Mouse (Mus musculus) small intestine, adult 2 months (tissue): ENCODE measurements around the gene Hs3st6.

Source experiments
- CTCF ChIP-seq: fragments of 200-500 bp; IDR thresholded peaks from 2 replicates; pipeline ENCODE4 v1.5.1; 2012; ENCODE audit warnings: low read depth, mild to moderate bottlenecking, control low read depth, inconsistent platforms, low read length, moderate library complexity, mixed read lengths; ENCODE audit not compliant: insufficient replicate concordance, insufficient read length; ENCODE audit errors: extremely low read depth
- POLR2A ChIP-seq: fragments of 200-500 bp; IDR thresholded peaks from 2 replicates; pipeline ENCODE4 v1.6.1; 2012; ENCODE audit warnings: low read depth, mild to moderate bottlenecking, control low read depth, inconsistent platforms, low read length, moderate library complexity

DNA sequence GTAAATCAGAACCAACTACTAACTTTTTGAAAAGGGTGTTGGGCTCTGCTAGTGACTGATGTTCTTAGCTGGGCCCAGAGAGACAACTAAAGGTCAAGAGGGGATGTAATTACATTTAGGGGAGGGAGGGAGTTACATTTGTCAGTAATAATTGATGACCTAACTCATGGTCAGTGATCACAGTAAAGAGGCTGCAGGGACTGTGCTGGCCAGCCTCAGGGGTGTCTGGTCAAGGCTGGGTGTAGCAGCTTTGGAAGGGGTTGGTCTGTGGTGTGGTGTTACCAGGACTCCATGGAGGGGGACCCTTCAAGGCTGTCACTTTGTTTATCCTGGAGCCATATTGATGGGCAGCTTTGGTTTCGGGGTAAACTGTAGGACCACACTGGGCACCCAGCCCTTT lies 4.6 kb downstream of the Hs3st6 start:
- no peak for TF ChIP-seq CTCF
- no peak for TF ChIP-seq POLR2A
